ENCODE assay signal across 15 mouse cellular contexts in the genomic region with DNA sequence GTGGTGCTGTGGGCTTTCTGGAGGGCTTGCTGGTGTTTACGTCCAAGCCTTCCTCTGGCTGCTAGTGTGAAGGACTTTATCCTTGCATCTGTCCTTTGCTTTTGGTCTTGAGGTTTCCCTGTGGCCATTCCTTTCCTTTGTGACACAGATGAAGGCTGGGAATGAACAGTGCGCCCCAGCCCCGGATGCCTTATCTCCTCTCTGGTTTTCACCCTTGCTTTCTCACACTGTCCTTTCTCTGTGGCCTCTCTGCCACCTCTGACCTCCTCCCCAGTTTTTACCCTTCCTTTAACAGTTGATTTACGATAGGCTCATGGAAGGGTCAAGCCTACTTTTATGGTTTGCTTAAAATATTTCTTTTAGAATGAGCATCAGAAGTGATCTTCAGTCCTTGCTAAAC. TPM values are rescaled to one million over a fixed set of nuclear protein-coding genes. Genes with fewer than 3 reads are reported as not detected.
A peak's percentile ranks its signal among the peaks of the same experiment; 100 is the strongest.
DNase-seq lines count a peak whose midpoint lies in the region; ATAC-seq lines count a peak whose summit lies in the region.
"Had no signal": no experiment of that assay in that cellular context is flagged by ENCODE, and none has a peak within 500 bp of the region (broad histone marks: within the 10 kb centered on the region; RNA-seq: fewer than 3 reads in every experiment).

No protein-coding gene starts in this region.

- H3K27me3 ChIP-seq in forebrain, embryonic 12.5 days = peaks cover 31% of the 10 kb centered on the region; the same call in 1 of the 2 replicates
- no peaks in the 10 kb centered on the region for H3K27me3 ChIP-seq in forebrain, embryonic 16.5 days (replicated peaks; ENCODE audit: control insufficient read depth, insufficient read depth, low read length)
- H3K27me3 ChIP-seq in kidney, embryonic 16.5 days (ENCODE audit: insufficient read depth, low read length) = no peaks in the 10 kb centered on the region
- H3K27me3 ChIP-seq in neural tube, embryonic 11.5 days (ENCODE audit: control insufficient read depth, insufficient read depth, low read length) = no peaks in the 10 kb centered on the region
- no peaks in the 10 kb centered on the region; the same call in 1 of the 2 replicates for H3K27me3 ChIP-seq in midbrain, embryonic 11.5 days (ENCODE audit: control insufficient read depth, insufficient read depth, low read length)
- H3K27me3 ChIP-seq: embryonic facial prominence, embryonic 12.5 days had no signal

- H3K4me1 ChIP-seq in forebrain, embryonic 12.5 days = peaks cover 45% of the 10 kb centered on the region
- peaks cover 36% of the 10 kb centered on the region for H3K4me1 ChIP-seq in forebrain, embryonic 16.5 days (replicated peaks; ENCODE audit: control insufficient read depth, insufficient read depth, low read length)
- peaks cover 41% of the 10 kb centered on the region for H3K4me1 ChIP-seq in kidney, embryonic 16.5 days (ENCODE audit: insufficient read depth, low read length)
- H3K4me1 ChIP-seq in neural tube, embryonic 11.5 days (ENCODE audit: control insufficient read depth, insufficient read depth, low read length) = peaks cover 36% of the 10 kb centered on the region
- H3K4me1 ChIP-seq in midbrain, embryonic 11.5 days (ENCODE audit: control insufficient read depth, insufficient read depth, low read length) = peaks cover 16% of the 10 kb centered on the region
- H3K4me1 ChIP-seq: liver, embryonic 13.5 days had no signal

- H3K4me2 ChIP-seq in forebrain, embryonic 12.5 days = no peak overlapping the region
- no peak overlapping the region for H3K4me2 ChIP-seq in forebrain, embryonic 16.5 days (ENCODE audit: low read length)
- H3K4me2 ChIP-seq in kidney, embryonic 16.5 days (replicated peaks; ENCODE audit: low read depth, low read length) = no peak overlapping the region
- H3K4me2 ChIP-seq in neural tube, embryonic 11.5 days (ENCODE audit: low read depth) = no peak overlapping the region
- no peak overlapping the region for H3K4me2 ChIP-seq in midbrain, embryonic 11.5 days
- H3K4me2 ChIP-seq: embryonic facial prominence, embryonic 12.5 days; liver, embryonic 13.5 days; lung, embryonic 15.5 days had no signal

- H3K9me3 ChIP-seq in forebrain, embryonic 12.5 days = no peaks in the 10 kb centered on the region
- 0 out of 2 replicates have a peak, but pooled peaks cover 1% of the 10 kb centered on the region for H3K9me3 ChIP-seq in forebrain, embryonic 16.5 days (ENCODE audit: control insufficient read depth, low read length)
- no peaks in the 10 kb centered on the region for H3K9me3 ChIP-seq in kidney, embryonic 16.5 days (ENCODE audit: low read length)
- no peaks in the 10 kb centered on the region for H3K9me3 ChIP-seq in neural tube, embryonic 11.5 days (ENCODE audit: control insufficient read depth, low read length)
- no peaks in the 10 kb centered on the region for H3K9me3 ChIP-seq in midbrain, embryonic 11.5 days (ENCODE audit: control insufficient read depth, low read length)
- H3K9me3 ChIP-seq: embryonic facial prominence, embryonic 12.5 days; liver, embryonic 13.5 days; lung, embryonic 15.5 days had no signal

- H3K4me3 ChIP-seq in forebrain, embryonic 12.5 days (replicated peaks) = no peak overlapping the region
- H3K4me3 ChIP-seq in forebrain, embryonic 16.5 days (replicated peaks; ENCODE audit: low read length) = no peak overlapping the region
- H3K4me3 ChIP-seq in kidney, embryonic 16.5 days (ENCODE audit: low read length) = no peak overlapping the region
- H3K4me3 ChIP-seq in neural tube, embryonic 11.5 days (ENCODE audit: low read depth, low read length) = no peak overlapping the region
- no peak overlapping the region for H3K4me3 ChIP-seq in midbrain, embryonic 11.5 days (ENCODE audit: low read depth, low read length)
- H3K4me3 ChIP-seq: embryonic facial prominence, embryonic 12.5 days; heart, embryonic 13.5 days; liver, embryonic 13.5 days; lung, embryonic 15.5 days had no signal

- 50% methylated on average over 4 of the region's 4 CpGs for whole genome bisulfite sequencing in forebrain, embryonic 12.5 days
- WGBS in forebrain, embryonic 16.5 days = 51% methylated on average over 4 of the region's 4 CpGs
- 17% methylated on average over 4 of the region's 4 CpGs for WGBS in kidney, embryonic 16.5 days
- 2% methylated on average over 4 of the region's 4 CpGs for WGBS in neural tube, embryonic 11.5 days
- 55% methylated on average over 4 of the region's 4 CpGs for WGBS in midbrain, embryonic 11.5 days

- no peaks in the 10 kb centered on the region for H3K36me3 ChIP-seq in forebrain, embryonic 12.5 days (replicated peaks)
- H3K36me3 ChIP-seq in forebrain, embryonic 16.5 days (ENCODE audit: control insufficient read depth, insufficient read depth) = no peaks in the 10 kb centered on the region
- H3K36me3 ChIP-seq in kidney, embryonic 16.5 days (ENCODE audit: insufficient read depth, low read length) = no peaks in the 10 kb centered on the region
- H3K36me3 ChIP-seq in neural tube, embryonic 11.5 days (ENCODE audit: control insufficient read depth, insufficient read depth, low read length) = no peaks in the 10 kb centered on the region
- no peaks in the 10 kb centered on the region for H3K36me3 ChIP-seq in midbrain, embryonic 11.5 days (ENCODE audit: control insufficient read depth, insufficient read depth, low read length)
- H3K36me3 ChIP-seq: embryonic facial prominence, embryonic 12.5 days; heart, embryonic 13.5 days; liver, embryonic 13.5 days; lung, embryonic 15.5 days had no signal

- ATAC-seq in forebrain, embryonic 12.5 days (ENCODE audit: low FRiP score) = no peak
- no peak for ATAC-seq in forebrain, embryonic 16.5 days
- ATAC-seq in kidney, embryonic 16.5 days (ENCODE audit: low FRiP score, low TSS enrichment) = 0 out of 2 replicates have a peak, but pooled peaks have one; percentile 33
- ATAC-seq in neural tube, embryonic 11.5 days (ENCODE audit: insufficient read depth, low FRiP score, low TSS enrichment) = no peak
- no peak for ATAC-seq in midbrain, embryonic 11.5 days (ENCODE audit: low FRiP score)
- ATAC-seq: midbrain, embryonic 16.5 days had no signal

- DNase-seq in kidney, adult 18-20 months = no peak
- peak; percentile 76 for DNase-seq in embryo, embryonic 10.5 days (ENCODE audit: low spot score)
- DNase-seq in neural tube, embryonic 11.5 days (ENCODE audit: low spot score) = no peak
- DNase-seq in midbrain, embryonic 11.5 days (ENCODE audit: low spot score, missing footprints) = no peak
- DNase-seq in layer of hippocampus, adult 11-12 months (ENCODE audit: low spot score) = no peak
- DNase-seq: cerebellum, postnatal 14 days; liver, embryonic 13.5 days; right cerebral cortex, postnatal 14 days had no signal

- no peak overlapping the region for H3K9ac ChIP-seq in forebrain, embryonic 12.5 days
- H3K9ac ChIP-seq in forebrain, embryonic 16.5 days (replicated peaks; ENCODE audit: low read depth, low read length) = no peak overlapping the region
- H3K9ac ChIP-seq in kidney, embryonic 16.5 days (replicated peaks; ENCODE audit: low read length) = no peak overlapping the region
- no peak overlapping the region for H3K9ac ChIP-seq in neural tube, embryonic 11.5 days (ENCODE audit: low read length)
- H3K9ac ChIP-seq in midbrain, embryonic 11.5 days (ENCODE audit: low read length) = no peak overlapping the region
- H3K9ac ChIP-seq: embryonic facial prominence, embryonic 12.5 days; heart, embryonic 13.5 days; liver, embryonic 13.5 days; lung, embryonic 15.5 days had no signal

- H3K27ac ChIP-seq in forebrain, embryonic 12.5 days = 0 out of 2 replicates have a peak overlapping the region, but pooled peaks have one; percentile 8
- H3K27ac ChIP-seq in forebrain, embryonic 16.5 days (ENCODE audit: low read length) = no peak overlapping the region
- H3K27ac ChIP-seq in kidney, embryonic 16.5 days (ENCODE audit: low read length) = no peak overlapping the region
- peak overlapping the region; percentile 61 for H3K27ac ChIP-seq in neural tube, embryonic 11.5 days (ENCODE audit: low read depth, low read length)
- H3K27ac ChIP-seq in midbrain, embryonic 11.5 days (ENCODE audit: low read depth, low read length) = no peak overlapping the region
- H3K27ac ChIP-seq: embryonic facial prominence, embryonic 12.5 days; heart, embryonic 13.5 days; liver, embryonic 13.5 days; lung, embryonic 15.5 days had no signal

RNA-seq across cellular contexts. Expression of a gene that starts 53.2 kb away (rescaled TPM):
- polyA plus RNA-seq in forebrain, embryonic 12.5 days (2016; fragmentation: Nextera tagmentation; extraction: Ambion mirVana) = 140 and 153 TPM in 2 replicates
- polyA plus RNA-seq in forebrain, embryonic 16.5 days (2015; fragmentation: Nextera tagmentation; extraction: Ambion mirVana) = 18.8 and 26.2 TPM in 2 replicates
- polyA plus RNA-seq in kidney, embryonic 16.5 days (2015; fragmentation: Nextera tagmentation; extraction: Ambion mirVana) = 55.0 and 58.4 TPM in 2 replicates
- polyA plus RNA-seq in neural tube, embryonic 11.5 days (2014; fragmentation: Nextera tagmentation; extraction: Ambion mirVana) = 168 and 192 TPM in 2 replicates
- 87.2 and 103 TPM in 2 replicates for polyA plus RNA-seq in midbrain, embryonic 11.5 days (2014; fragmentation: Nextera tagmentation; extraction: Ambion mirVana)

Comparison
In these comparisons a context has a peak if more than half of its experiments do, and no peak if none do; other contexts are left out.
1. H3K27ac ChIP-seq: peak in forebrain, embryonic 12.5 days (single experiment) and neural tube, embryonic 11.5 days (single experiment); none in forebrain, embryonic 16.5 days (single experiment), kidney, embryonic 16.5 days (single experiment) and midbrain, embryonic 11.5 days (single experiment).